Mouse (Mus musculus) brown adipose tissue, adult 24 weeks (tissue): ENCODE measurements around the gene Pard6b. TPM values are rescaled to one million over a fixed set of nuclear protein-coding genes. Genes with fewer than 3 reads are reported as not detected.
"Not testable (repeated sequence)": the region's sequence is repeated elsewhere in the genome, so short reads cannot be mapped to it uniquely, and the experiment has no call there.

ENCODE experiments used
- H3K27ac ChIP-seq: fragments of 200-500 bp; replicated peaks from 2 replicates; pipeline ENCODE4 v1.5.1; 2012; ENCODE audit warnings: low read depth, mild to moderate bottlenecking, low read length
- H3K4me1 ChIP-seq: fragments of 200-500 bp; 2 replicates; pipeline ENCODE4 v1.6.1; 2012; ENCODE audit warnings: low read length, mixed read lengths; ENCODE audit not compliant: control insufficient read depth, insufficient read depth, insufficient read length
- H3K4me3 ChIP-seq: fragments of 200-500 bp; 2 replicates; pipeline ENCODE4 v1.5.1; 2012; ENCODE audit warnings: low read depth, mild to moderate bottlenecking, low read length, moderate library complexity; ENCODE audit not compliant: insufficient read depth
- polyA plus RNA-seq: library from polyadenylated mRNA; stranded (reverse); fragments of >200 nt; gene quantifications from 2 replicates; pipeline ENCODE4 v1.2.4, GENCODE M21; 2012; ENCODE audit not compliant: missing spikeins, insufficient read depth, insufficient read length

Pard6b gene
- polyA plus RNA-seq, 1 experiment = not detected

DNA sequence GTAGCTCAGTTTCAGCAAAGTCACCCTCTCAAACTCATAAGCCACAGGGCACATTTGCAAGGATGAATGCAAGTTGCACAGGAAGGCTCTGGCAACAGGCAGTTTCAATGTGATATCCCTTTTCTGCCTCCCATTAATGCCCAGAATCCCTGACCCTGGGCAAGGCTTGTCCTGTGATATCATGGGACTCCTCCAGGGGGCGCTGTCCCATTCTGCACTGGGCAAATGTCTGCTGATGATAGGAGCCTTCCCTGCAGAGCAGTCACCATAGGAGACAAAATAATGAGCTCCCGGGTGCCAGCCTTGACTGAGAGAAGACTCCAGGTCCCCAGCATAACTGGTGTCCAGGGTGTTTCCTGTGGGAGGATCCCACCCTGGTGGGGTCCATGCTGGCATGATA lies 28.1 kb upstream of the Pard6b start:
- Histone ChIP-seq H3K27ac (no peak overlapping the region), H3K4me3 (no peak overlapping the region), H3K4me1 (0 out of 2 replicates have a peak, but pooled peaks cover 2% of the 10 kb centered on the region)

DNA sequence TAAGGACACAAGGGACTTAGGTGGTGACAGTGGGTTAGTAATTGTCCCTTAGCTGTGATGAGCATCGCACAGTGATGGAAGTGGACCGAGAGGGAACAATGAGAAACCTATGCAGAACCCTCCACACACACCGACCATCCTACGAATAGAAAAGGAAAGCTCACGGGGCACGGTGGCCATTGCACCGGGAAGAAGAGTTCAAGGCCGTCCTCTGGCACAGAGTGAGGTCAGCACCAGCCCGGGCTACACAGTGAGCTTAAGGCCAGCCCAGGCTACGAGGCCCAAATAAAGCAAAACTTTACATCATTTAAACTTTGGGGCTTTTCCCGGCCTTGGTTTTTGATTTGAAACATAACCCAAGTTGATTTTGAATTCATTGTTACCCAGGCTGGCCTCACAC lies 26.7 kb upstream of the Pard6b start:
- Histone ChIP-seq H3K27ac (no peak overlapping the region), H3K4me1 (0 out of 2 replicates have a peak, but pooled peaks cover 2% of the 10 kb centered on the region), H3K4me3 (no peak overlapping the region)

GRCm38 (mm10) chr2:168055910-168056665 lies 24.7 kb upstream of the Pard6b start:
- no peaks in the 10 kb centered on the region for H3K4me1 ChIP-seq
- H3K4me3 ChIP-seq = no peak overlapping the region
- no peak overlapping the region for H3K27ac ChIP-seq

- H3K27ac ChIP-seq = no peak overlapping the region
- no peak overlapping the region for H3K4me3 ChIP-seq
- H3K4me1 ChIP-seq = no peaks in the 10 kb centered on the region
Measured at GRCm38 (mm10) chr2:168056666-168056933, 24.2 kb upstream of the Pard6b start.

DNA sequence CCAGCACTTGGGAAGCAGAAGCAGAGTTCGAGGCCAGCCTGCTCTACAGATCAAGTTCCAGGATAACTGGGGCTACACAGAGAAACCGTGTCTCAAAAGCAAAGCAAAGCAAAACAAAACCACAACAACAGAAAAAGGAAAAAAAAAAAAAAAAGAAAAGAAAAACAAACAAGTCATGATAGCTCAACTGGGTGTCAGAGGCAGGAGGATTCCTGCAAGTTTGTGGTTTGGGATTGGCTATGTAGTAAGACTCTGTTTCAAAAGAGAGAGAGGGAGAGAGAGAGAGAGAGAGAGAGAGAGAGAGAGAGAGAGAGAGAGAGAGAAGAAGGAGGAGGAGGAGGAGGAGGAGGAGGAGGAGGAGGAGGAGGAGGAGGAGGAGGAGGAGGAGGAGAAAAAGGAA lies 22.9 kb upstream of the Pard6b start:
- H3K27ac ChIP-seq, H3K4me1 ChIP-seq, H3K4me3 ChIP-seq: not testable (repeated sequence)

- no peaks in the 10 kb centered on the region for H3K4me1 ChIP-seq
- no peak overlapping the region for H3K27ac ChIP-seq
- no peak overlapping the region for H3K4me3 ChIP-seq
Measured at GRCm38 (mm10) chr2:168058488-168059199, 22.2 kb upstream of the Pard6b start.

- Histone ChIP-seq H3K27ac (no peak overlapping the region), H3K4me3 (no peak overlapping the region), H3K4me1 (no peaks in the 10 kb centered on the region)
Measured at GRCm38 (mm10) chr2:168059200-168059790, 21.5 kb upstream of the Pard6b start.

- Histone ChIP-seq H3K27ac (no peak overlapping the region), H3K4me3 (no peak overlapping the region), H3K4me1 (no peaks in the 10 kb centered on the region)
Measured at GRCm38 (mm10) chr2:168063712-168064111, 17.1 kb upstream of the Pard6b start.

- Histone ChIP-seq H3K4me1 (peaks cover 5% of the 10 kb centered on the region; the same call in 1 of the 2 replicates), H3K27ac (no peak overlapping the region), H3K4me3 (no peak overlapping the region)
Measured at GRCm38 (mm10) chr2:168065511-168065910, 15.3 kb upstream of the Pard6b start.

GRCm38 (mm10) chr2:168066783-168067182 lies 14.0 kb upstream of the Pard6b start:
- no peak overlapping the region for H3K27ac ChIP-seq

DNA sequence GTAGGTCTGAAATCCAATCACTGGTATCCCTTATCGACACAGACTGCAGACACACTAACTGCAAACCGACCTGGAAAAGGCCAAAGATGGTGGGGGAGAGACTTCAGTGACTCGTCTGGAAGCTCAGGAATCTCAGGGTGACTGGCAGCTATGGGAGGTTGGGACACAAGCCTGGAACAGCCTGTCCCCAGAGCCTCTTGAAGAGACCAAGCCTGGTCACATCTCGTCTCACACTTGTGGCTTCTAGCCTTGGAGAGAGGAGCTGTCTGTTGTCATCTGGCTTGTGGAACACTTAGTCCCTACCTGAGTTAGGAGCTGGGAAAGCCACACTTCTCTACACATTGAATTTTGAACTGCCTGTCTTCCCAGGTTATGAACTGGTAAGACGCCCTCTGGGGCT lies 10.4 kb upstream of the Pard6b start:
- H3K4me3 ChIP-seq = no peak overlapping the region
- H3K4me1 ChIP-seq = peaks cover 10% of the 10 kb centered on the region; the same call in 1 of the 2 replicates
- no peak overlapping the region for H3K27ac ChIP-seq

More at GRCm38 (mm10) chr2:168066783-168067182, 14.0 kb upstream of the Pard6b start:
- H3K4me1 ChIP-seq = peaks cover 7% of the 10 kb centered on the region; the same call in 1 of the 2 replicates
- H3K4me3 ChIP-seq = no peak overlapping the region

DNA sequence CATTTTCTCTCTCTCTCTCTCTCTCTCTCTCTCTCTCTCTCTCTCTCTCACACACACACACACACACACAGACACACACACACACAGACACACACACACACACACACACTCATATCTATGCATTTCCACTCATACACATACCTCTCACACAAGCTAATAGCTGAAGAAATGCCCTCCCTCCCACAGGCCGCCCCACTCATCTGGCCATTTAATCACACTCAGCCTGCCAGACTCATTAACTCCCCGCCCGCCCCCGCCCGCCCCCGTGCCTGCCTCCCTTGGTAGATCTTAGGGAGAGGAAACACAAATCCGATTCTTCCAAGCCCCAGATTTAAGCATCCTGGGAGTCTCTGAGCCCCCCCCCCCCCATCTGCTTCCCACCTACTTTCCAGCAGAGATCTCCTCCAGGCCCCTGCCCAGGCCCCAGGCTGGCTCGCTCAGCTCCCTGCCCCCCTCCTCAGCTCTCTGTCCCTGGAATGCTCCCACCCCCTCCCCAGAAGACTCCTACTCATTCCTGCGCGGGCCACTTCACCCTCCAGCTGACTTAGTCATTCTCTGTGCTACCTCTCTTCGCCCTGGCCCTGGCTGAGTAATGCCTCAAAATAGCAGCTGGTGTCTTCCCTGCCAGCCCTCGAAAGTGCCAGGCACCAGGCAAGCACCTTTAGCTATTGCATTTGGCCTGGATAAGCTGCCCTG lies 8.2 kb upstream of the Pard6b start:
- H3K4me3 ChIP-seq = no peak overlapping the region
- peaks cover 10% of the 10 kb centered on the region; the same call in 1 of the 2 replicates for H3K4me1 ChIP-seq
- peak overlapping the region; percentile 65 for H3K27ac ChIP-seq

DNA sequence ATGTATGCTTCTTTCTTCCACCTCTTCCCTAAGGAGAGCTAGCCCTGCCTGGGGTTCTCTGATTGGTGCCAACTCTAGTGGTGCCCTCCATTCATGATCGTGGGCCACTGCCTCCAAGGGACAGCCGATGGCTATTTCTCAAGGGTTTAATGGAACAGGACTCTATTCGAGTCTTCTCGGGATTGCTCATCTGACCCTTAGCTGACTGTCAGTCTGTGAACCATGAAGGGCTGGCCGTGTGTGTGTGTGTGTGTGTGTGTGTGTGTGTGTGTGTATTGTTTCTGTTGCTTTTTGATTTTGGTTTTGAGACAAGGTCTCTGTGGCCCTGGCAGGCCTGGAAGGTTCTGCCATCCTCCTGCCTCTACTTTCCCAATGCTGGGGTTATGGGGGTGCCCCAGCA lies 7.1 kb upstream of the Pard6b start:
- H3K27ac ChIP-seq = no peak overlapping the region

GRCm38 (mm10) chr2:168074457-168074856 lies 6.3 kb upstream of the Pard6b start:
- no peak overlapping the region for H3K4me3 ChIP-seq
- peaks cover 7% of the 10 kb centered on the region; the same call in 1 of the 2 replicates for H3K4me1 ChIP-seq
- H3K27ac ChIP-seq = no peak overlapping the region

More for the DNA sequence above, 7.1 kb upstream of the Pard6b start:
- no peak overlapping the region for H3K4me3 ChIP-seq
- H3K4me1 ChIP-seq = peaks cover 10% of the 10 kb centered on the region; the same call in 1 of the 2 replicates
